Mouse (Mus musculus) adrenal gland, postnatal 4 days (tissue): Measurements from ENCODE around the gene Brsk2. TPM values are rescaled to one million over a fixed set of nuclear protein-coding genes. Genes with fewer than 3 reads are reported as not detected.
A peak's percentile ranks its signal among the peaks of the same experiment; 100 is the strongest.
"Not testable (repeated sequence)": the region's sequence is repeated elsewhere in the genome, so short reads cannot be mapped to it uniquely, and the experiment has no call there.

Source experiments
- DNase-seq, 2 experiments: peaks; one replicate each; pipeline ENCODE4 v3.0.0; 2021 to 2022; ENCODE audit warnings: low spot score in 2 of 2, mixed read lengths in 2 of 2
- long read RNA-seq, 2 experiments: library from polyadenylated mRNA; stranded (forward); transcript quantifications; one replicate each; pipeline ENCODE4 v2.0.0; 2021
- total RNA-seq, 2 experiments: library from RNA; stranded (reverse); gene quantifications; 2 replicates each; pipeline ENCODE4 v1.2.3; 2021

The Brsk2 gene
- total RNA-seq = 1 to 10 TPM; 7.0 to 7.3 TPM
- long read RNA-seq, experiment 1, partial matches to known transcripts = 1 of 5 reads
- long read RNA-seq, experiment 1, other reads (novel, unspliced or antisense) = 4 of 5 reads
- long read RNA-seq, experiment 2, partial matches to known transcripts = 1 of 5 reads
- long read RNA-seq, experiment 2, other reads (novel, unspliced or antisense) = 4 of 5 reads

DNA sequence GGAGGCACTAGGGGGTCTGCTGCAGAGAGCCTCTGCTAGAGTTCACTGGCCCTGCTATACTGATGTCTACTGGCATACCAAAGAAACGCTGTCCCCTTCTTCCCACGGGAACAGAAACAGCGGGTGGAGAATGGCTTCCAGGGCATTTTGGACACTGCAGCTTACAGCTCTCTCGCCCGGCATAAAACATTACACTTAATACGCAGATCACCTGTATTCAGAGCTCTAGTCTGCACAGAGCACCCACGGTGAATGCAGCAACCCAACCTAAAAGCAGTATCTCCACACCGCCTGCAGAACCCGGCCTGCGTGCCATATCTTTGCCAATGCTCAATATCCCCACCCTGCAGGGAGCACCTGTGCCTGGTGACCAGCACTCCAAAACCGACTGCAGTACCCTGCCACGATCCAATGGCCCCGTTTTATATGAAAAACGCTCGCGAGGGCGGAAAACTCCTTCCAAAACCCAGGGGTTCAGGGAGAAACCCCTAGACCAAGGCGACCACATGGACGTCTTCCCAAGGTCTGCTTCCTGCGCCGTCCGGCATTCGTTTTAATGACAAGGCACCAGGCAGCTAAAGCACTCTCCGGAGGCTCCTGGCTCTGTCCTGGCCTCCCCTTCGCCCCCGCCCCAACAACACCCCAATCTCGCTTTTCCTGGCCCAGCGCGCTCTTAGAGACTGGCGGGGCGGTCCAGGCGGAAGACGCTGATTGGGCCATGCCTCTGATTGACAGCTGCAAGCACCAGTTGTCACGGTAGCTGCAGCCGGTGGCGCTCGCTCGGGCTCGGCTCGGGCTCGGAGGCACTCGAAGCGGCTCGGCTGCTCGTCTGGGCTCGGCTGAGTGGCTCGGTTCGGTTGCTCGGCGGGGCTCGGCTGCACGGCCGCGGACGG, at the start of gene Brsk2:
Gene Brsk2, plus strand, starts transcription at position 846 of the 893 bp plus-strand sequence.
- peak; percentile 83 to 87 for DNase-seq

DNA sequence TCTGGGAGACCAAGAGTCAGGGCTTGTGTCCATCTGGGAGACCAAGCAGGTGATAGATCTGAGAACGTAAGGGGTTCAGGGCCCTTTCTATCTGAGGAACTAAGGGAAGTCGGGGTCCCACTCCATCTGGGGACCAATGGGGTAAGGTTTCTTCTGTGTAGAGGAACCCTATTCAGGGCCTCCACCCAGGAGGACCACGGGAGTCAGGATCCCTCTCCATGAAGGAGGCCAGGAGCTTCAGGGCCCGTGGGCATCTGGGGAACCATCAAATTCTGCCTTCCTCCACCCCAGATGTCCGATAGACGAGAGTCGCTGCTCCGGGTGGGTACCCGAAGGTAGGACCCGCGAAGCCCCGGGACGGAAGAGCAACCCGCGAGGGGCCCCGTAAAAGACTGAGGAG, 47.7 kb upstream of the Brsk2 start:
- no peak for DNase-seq

DNA sequence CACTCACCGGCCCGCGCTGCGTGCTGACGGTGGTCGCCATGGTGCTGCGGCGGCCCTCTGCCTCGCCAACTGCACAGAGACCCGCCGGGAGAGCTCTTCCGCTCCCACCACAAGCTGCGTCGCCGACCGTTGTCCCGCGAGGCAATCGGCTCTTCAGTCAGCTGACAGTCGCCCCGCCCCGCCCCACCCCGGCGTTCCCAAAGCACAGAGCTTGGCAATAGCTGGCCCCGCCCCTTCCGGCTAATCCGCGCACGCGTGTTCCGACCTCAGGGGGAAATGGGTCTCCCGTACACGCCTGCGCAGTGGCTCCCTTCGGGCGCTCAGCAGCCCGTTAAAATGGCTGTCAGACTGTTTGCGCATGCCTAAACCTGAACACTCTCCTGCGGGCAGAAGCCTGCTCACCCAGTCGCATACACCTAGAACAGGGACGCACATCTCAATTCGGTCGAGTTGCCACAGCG, 47.3 kb upstream of the Brsk2 start:
- peak; percentile 99 to 100 for DNase-seq

DNA sequence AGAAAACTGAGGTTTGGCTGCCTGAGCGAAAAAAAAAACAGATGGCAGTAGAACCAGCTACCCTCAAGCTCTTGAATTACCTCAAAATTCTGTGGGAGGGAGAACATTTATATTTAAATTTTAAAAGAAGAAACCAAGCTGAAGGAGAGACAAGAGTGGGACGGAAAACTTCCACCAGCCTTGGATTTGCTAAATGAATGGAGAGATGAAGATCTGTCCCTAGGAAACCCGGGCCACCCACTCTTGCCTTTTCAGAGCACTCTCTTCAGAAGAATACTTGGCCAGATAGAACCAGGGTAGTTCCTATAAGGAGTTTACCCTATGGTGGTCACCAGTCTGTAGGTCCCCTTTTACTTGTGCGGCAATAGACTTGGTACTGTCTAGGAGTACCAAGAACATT, 46.8 kb upstream of the Brsk2 start:
- DNase-seq = no peak

GRCm38 (mm10) chr7:141908591-141908990, 41.0 kb upstream of the Brsk2 start:
- DNase-seq = no peak

GRCm38 (mm10) chr7:141911305-141911704, 38.2 kb upstream of the Brsk2 start:
- DNase-seq = no peak

- no peak for DNase-seq
Observed at GRCm38 (mm10) chr7:141918407-141918806, 31.1 kb upstream of the Brsk2 start, which contains the start of gene Tollip. Gene Tollip (minus strand): TSS chr7:141918507.

DNA sequence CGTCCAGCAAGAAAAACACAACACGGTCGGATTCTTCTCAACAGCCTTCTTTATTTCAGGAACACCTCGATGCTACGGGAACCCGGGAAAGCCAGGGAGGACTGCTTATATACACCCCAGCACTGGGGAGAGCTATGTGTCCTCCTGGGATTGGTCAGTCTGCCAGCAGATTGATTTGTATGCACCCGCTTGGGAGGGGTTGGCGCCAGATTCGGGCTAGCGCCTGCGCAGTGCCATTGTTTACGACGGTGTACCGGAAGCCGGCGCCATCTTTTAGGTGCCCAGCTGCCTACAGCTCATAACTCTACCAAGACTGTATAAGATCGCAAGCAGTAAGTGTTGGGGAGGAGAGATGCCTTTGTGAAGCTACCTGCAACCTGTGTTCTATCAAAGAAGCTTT, 25.4 kb upstream of the Brsk2 start:
- not testable (repeated sequence) for DNase-seq

- DNase-seq = peak; percentile 42 to 63
Observed at GRCm38 (mm10) chr7:141924917-141925316, 24.6 kb upstream of the Brsk2 start.

- no peak for DNase-seq
Observed at GRCm38 (mm10) chr7:141928642-141929041, 20.9 kb upstream of the Brsk2 start.

GRCm38 (mm10) chr7:141934128-141934898, 15.2 kb upstream of the Brsk2 start:
- no peak for DNase-seq

DNA sequence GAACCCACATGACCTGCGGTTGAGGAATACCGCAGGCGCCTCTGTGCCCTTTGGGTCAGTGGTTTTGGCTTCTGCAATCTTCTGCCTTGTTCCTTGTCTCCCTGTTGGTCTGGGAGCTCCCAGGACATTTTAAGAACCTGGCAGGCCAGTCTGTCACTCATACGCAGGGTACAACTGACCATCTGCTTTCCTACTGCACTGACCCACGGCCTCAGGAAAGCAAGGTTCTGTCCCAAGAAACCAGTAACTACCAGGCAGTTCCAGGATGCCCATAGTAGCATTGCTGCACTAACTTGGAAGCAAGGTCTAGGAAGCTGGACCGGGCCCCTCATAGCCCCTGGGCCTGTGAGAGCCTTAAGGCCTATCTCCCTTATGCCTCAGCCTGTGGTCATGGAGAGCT, 14.6 kb upstream of the Brsk2 start:
- DNase-seq = no peak

DNA sequence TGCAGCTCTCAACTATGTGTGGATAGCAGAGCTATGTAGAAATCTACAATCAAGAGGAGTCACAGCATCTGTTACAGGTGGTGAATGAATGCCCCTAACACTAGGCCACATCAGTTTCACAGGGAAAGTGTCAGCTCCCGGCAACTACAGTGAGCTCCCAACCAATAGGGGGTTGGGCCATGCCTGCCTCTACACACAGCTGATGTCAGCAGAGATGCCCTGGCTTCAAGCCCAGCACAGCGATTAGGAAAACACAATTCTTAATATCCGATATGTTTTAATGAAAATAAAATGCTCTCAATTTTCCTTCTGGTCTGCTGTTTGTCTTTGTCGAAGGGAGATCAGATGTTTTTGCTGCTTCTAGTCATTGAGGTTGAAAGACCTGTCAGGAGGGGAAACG, 6.1 kb upstream of the Brsk2 start:
- DNase-seq = no peak

DNA sequence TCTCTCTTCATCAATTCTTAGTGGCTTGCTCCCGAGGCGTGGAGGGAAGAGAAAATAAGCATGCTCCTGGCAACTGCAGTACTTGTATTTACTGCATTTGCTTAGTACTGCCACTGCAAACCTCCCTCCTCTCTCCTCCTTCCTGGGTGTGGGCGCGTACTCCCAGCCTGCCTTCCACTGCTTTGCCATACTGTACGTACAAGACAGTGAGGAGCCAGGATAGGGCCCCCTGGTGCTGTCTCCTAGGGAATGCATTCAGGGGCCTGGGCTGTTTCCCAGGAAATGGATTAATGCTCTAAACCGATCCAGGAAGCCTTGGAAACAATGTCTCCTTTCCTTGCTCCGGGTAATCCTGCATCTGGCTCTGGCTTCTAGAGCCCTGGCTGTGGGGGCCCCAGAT, 3.6 kb upstream of the Brsk2 start:
- DNase-seq = no peak

GRCm38 (mm10) chr7:141947512-141947911, 2.0 kb upstream of the Brsk2 start:
- DNase-seq = no peak

- DNase-seq = no peak
Observed at GRCm38 (mm10) chr7:141948045-141948444, 1.5 kb upstream of the Brsk2 start.

DNA sequence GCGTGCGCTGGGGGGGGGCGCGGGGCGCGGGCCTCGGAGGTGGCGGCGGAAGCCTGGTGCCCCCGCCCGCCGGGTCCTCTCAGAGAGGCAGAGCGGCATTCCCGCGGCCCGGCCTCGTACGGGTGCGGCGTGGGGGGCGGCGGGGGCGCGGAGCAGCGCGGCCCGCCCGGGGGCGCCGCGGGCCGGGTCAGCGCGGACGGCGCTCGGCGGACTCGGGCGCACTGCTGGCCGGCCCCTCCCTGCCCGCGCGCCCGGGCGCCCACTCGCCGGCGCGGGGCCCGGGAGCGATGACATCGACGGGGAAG, 200 bp downstream of the Brsk2 start:
- DNase-seq = no peak

- DNase-seq = no peak
Observed at GRCm38 (mm10) chr7:141950104-141951013, 808 bp downstream of the Brsk2 start.

- no peak for DNase-seq
Observed at GRCm38 (mm10) chr7:141951821-141952220, 2.3 kb downstream of the Brsk2 start.

DNA sequence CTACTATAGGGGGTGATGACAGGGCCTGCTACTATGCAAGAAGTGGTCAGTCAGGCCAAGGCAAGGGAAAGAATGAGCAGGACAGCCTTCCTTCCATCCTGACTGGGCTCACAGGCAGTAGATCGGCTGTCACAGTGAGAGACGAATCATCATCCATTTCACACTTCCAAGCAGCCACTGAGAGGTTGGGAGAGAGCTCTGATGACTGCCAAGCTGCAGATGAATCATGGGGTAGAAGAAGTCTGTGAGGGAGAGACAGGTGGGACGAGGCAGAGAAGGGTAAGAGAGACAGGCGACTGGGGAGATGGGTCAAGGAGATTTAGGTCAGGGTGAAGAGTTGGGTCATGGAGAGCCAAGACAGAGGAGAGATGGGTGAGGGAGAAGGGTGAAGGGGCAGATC, 3.4 kb downstream of the Brsk2 start:
- no peak for DNase-seq

DNA sequence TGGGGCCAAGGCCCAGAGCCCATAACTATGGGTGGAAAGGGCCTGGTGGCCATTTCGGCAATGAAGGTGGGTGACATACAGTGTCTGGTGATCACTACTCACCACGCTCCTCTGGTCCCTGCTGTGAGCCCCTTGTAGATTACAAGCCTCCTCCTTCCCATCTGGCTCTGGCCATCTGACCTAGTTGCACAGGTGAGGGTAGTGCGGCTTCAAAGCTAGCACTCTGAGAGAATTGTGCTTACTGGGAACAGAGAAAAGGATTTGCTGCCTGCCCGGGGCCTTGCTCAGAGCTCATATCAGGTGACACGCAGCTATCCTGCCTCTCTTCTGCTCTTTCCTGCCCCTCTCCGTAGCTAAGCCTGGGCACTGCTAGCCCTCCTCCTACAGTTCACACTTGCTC, 4.1 kb downstream of the Brsk2 start:
- no peak for DNase-seq
